Mouse (Mus musculus) MN1 (cell line): ENCODE data around the gene Lypd6.

Experiments used
- DNase-seq: peaks from one replicate; pipeline ENCODE4 v3.0.0-alpha.2; 2016; ENCODE audit warnings: low spot score

Gene Lypd6

DNA sequence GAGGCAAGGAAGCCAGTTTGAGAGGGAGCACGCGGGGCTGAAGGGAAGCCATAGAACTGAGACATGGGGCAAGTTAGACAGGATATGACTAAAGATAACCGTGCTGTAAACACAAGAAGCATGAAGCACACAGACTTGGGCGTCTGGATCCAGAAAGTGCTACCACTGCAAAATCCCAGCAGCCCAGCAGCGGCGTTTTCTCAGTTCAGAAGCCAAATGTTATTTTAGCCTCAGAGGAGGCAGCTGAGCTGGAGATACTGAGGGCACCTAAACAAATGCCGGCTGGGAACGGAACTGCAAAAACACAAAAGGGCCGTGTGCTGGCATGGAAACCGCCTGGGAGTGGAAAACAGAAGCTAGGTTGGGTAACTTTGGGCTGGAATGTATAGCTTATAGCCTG, 43.9 kb downstream of the Lypd6 start:
- DNase-seq, result no peak

- no peak for DNase-seq
These were observed 44.9 kb downstream of the Lypd6 start for GRCm38 (mm10) chr2:50111169-50111568.

- no peak for DNase-seq
These were observed 45.4 kb downstream of the Lypd6 start for GRCm38 (mm10) chr2:50111609-50112008.

DNA sequence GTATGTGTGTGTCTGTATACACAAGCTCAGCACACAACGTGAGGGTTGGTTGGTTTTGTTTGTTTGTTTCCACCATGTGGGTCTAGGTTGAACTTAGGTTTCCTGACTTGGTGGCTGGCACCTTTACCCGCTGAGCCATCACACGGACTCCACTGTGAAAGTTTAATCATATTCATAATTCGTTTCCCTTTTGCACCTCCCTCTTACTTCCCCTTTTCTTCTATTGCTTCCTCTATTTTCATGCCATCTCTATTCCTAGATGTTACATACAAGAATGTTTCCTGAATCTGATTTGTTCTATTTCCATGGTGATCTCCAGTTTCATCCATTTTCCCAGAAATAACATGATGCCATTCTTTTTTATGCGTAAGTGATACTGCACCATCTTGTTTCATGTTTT, 46.2 kb downstream of the Lypd6 start:
- no peak for DNase-seq

GRCm38 (mm10) chr2:50119101-50119500, 52.9 kb downstream of the Lypd6 start:
- DNase-seq, result no peak

- no peak for DNase-seq
These were observed 54.6 kb downstream of the Lypd6 start for GRCm38 (mm10) chr2:50120839-50121238.

- no peak for DNase-seq
These were observed 57.1 kb downstream of the Lypd6 start for GRCm38 (mm10) chr2:50123376-50123775.

GRCm38 (mm10) chr2:50127513-50128175, 61.4 kb downstream of the Lypd6 start:
- DNase-seq, result no peak

- DNase-seq, result no peak
These were observed 62.4 kb downstream of the Lypd6 start for GRCm38 (mm10) chr2:50128322-50129277.

DNA sequence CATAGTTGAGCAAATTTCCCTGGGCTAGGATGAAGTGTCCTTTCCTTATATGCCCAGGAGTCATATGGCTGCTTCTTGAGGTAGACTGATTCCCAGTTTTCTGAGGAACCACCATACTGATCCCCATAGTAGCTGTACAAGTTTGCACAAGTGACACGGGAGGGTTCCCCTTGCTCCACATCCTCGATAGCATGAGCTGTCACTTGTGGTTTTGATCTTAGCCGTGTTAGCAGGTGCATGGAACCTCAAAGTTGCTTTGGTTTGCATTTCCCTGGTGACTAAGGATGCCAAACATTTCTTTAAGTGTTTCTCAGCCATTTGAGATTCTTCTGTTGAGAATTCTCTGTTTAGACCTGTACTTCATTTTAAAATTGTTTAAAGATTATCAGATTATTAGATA, 64.4 kb downstream of the Lypd6 start:
- no peak for DNase-seq

GRCm38 (mm10) chr2:50143672-50144071, 77.4 kb downstream of the Lypd6 start:
- no peak for DNase-seq

DNA sequence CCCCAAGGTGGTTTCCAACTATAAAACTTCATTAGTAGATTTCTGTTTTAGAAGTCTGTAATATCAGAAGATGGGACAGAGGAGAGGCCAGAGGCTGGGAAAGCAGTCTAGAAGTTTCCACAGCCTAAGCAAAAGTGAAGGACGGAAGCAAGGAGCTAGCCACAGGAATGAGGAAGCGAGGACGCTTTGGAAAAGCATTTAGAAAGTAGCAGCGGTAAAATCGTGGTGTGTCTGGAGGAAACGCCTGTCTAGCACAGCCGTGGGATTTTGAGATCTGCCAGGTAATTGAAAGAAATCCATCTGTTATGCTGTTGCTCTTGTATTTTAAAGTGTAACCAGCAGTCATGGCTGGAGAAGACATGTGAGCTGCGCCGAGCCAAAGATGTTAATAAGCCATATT, 81.1 kb downstream of the Lypd6 start:
- DNase-seq, result no peak

DNA sequence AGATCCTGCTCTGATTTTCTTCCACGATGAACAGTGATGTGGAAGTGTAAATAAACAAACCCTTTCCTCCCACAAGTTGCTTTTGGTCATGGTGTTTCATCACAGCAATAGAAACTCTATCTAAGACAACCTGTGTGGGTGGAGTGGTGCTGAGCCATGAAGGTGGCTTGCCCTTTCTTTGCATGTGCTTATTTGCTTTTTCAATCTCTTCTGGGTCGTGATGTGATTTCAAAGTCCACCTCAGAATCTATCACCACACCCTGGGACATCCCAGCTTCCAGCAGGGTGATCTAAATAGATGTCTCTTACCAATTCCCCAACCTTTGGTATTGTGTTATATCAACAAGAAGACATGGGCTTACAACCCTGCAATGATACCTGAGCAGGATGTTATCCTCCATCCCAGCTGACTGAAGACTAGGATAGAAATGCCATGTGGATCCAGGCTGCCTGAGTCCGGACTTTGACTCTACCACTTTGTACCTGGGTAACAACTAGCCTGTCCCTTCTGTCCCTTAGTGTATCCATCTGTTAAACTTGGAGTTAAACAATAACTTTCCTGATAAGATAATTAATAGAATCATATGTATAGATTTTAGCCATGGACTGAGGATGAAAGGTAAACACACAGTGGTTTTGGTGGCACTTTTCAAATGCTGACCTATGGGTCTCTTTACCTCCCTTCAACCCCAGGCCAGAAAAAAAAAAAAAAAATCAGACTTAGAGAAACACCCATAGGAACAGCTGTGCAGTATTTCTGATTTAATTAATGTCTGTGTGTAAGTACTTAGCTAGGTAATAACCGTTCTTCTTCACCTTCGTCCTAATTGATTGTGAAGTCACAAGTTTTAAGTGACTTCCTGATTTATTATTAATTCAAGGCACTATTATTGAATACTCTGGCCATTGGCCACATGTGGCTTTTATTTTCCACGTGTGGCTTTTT, 83.3 kb downstream of the Lypd6 start:
- DNase-seq, result no peak

DNA sequence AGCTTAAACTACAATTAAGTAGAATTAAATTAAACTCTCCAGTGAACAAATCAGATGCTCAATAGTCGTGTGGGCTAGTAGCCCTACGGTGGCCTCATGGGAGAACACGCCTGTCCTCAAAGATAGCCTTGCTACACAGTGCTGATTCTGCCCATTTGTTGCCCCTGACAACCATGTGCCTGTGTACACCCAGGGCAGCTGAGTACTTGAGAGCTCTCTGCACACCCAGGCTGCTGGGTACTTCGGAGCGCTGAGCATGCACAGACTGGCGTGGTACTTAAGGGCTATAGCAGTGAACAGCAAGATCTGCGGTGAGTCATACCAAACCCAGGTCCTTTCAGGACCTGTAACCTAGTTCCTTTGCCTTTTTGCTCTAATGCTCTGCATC, 84.0 kb downstream of the Lypd6 start:
- DNase-seq, result no peak

DNA sequence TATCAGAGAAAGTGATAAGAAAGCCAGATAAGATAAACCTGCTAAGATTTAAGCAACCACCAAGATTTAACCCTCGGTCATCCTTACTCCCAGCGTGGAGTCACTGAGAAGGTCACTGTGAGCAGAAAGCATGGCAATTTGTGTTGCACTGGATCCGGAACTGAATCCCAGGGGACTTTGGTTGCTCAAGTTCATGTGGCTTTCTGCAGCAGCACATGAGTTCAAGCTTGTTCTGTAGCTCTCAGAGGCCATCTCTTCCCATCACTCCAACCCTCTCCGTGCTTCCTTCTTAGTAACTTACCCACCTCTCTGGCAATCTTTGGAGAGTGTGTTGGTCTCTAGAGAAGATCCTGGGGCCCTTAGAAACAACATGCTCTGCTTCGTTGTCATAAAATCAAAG, 84.6 kb downstream of the Lypd6 start:
- DNase-seq, result no peak

- no peak for DNase-seq
These were observed 85.2 kb downstream of the Lypd6 start for GRCm38 (mm10) chr2:50151401-50151800.

- no peak for DNase-seq
These were observed 85.7 kb downstream of the Lypd6 start for GRCm38 (mm10) chr2:50151879-50152278.

DNA sequence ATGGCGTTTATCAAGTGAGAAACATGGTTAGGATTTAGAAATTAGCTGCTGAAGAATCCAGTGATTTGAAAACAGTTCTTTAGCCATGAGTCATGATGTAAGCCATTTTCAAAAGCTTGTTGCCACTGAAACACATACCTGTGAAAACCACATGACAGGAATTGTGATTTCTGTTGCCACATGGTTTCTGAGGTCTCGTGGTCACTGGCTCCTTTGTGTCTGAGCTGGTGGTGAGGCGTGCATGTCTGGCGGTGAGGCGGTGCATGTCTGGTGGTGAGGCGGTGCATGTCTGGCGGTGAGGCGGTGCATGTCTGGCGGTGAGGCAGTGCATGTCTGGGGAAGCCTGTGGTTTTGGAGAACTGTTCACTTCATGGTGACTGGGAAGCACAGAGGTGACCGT, 89.8 kb downstream of the Lypd6 start:
- no peak for DNase-seq

- no peak for DNase-seq
These were observed 93.8 kb downstream of the Lypd6 start for GRCm38 (mm10) chr2:50160069-50160468.

DNA sequence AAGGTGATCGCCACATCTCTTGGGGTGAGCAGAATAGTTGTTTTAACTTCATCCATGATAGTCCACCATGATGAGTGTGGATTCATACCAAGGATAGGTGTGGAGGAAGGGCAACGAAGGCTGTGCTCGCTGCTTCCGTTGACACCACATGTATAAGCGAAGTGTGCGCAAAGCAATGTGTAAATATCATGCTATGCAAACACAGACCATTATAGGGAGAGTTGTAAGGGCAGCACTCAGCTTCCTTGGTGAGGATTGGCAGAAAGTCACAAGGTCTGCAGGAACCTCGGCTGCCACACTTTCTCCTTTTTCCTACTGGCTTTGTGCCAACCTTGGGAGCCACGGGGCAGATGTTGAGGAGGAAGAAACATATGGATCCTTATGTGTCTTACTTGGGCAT, 97.4 kb downstream of the Lypd6 start:
- no peak for DNase-seq

GRCm38 (mm10) chr2:50165277-50165676, 99.0 kb downstream of the Lypd6 start:
- no peak for DNase-seq

DNA sequence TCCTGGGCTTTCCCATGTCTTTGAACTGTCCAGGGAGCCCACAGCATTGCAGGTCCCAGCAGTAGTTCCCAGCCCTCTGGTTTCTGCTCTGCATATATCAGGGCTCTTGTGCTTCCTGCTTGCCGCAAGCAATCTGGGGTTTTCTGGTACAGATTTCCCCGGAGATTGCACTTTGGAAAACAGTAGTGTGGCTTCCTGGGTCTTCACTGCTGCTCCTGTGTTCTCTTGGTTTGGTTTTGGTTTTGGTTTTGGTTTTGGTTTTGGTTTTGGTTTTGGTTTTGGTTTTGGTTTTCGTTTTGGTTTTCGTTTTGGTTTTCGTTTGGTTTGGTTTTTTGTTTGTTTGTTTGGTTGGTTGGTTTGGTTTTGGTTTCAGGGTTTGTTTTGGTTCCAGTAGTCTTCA, 99.9 kb downstream of the Lypd6 start:
- DNase-seq, result no peak
